23 mouse cellular contexts compared by ENCODE assay signal in the genomic region with DNA sequence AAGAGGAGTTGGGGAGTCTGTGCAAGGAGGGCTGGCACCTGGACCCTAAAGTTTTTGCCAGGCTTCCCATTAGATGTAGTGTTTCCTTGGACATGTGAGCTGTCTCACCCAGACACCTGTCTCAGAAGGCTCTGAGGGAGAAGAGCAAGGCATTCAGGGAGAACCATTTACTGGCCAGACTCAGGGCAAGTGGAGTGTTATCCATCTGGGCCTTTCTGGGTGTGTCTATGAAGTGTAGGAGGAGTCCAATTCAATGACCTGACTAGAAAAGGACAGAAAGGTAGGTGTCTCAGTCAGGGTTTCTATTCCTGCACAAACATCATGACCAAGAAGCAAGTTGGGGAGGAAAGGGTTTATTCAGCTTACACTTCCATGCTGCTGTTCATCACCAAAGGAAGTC. TPM values are rescaled to one million over a fixed set of nuclear protein-coding genes. Genes with fewer than 3 reads are reported as not detected.
A peak's percentile ranks its signal among the peaks of the same experiment; 100 is the strongest.
DNase-seq lines count a peak whose midpoint lies in the region; ATAC-seq and TF ChIP-seq lines count a peak whose summit lies in the region.
"Had no signal": no experiment of that assay in that cellular context is flagged by ENCODE, and none has a peak within 500 bp of the region (broad histone marks: within the 10 kb centered on the region; RNA-seq: fewer than 3 reads in every experiment).

No protein-coding gene starts in this region.

- peak; percentile 53; the same call in 1 of the 2 replicates for ATAC-seq in erythroblast, adult 5-6 weeks (replicated peaks; ENCODE audit: low FRiP score, poor library complexity, severe bottlenecking)
- peak; percentile 58 for ATAC-seq in erythroid progenitor cell, adult 5-6 weeks (replicated peaks; ENCODE audit: low FRiP score, poor library complexity, severe bottlenecking)
- ATAC-seq: activated CD4-positive, CD25-positive, alpha-beta regulatory T cell, adult 4 months had no signal

- TF ChIP-seq CTCF in gastrocnemius, adult 2 months (IDR thresholded peaks at IDR 0.05), result no peak

- H3K4me3 ChIP-seq in gastrocnemius, adult 2 months, result no peak overlapping the region

- H3K27ac ChIP-seq in gastrocnemius, adult 2 months, result 0 out of 2 replicates have a peak overlapping the region, but pooled peaks have one; percentile 43

- no peak for DNase-seq in gastrocnemius, adult 2 months
- no peak for DNase-seq in gastrocnemius, postnatal 14 days
- DNase-seq in cerebellum, adult 18-20 months, result no peak
- no peak for DNase-seq in liver
- DNase-seq: adrenal gland, adult 2 months; adrenal gland, adult 8-10 months; adrenal gland, postnatal 10 days; adrenal gland, postnatal 14 days; adrenal gland, postnatal 25 days; adrenal gland, postnatal 36 days; B cell, adult 2 months; cerebellum, adult 11 months; cerebellum, adult 11-12 months; cerebellum, adult 2 months had no signal

- intact Hi-C loops in gastrocnemius, adult 2 months (cut with DNase I), result loop anchor here (1.0 kb wide), 1 partner anchor 26 kb away; no protein-coding TSS in a partner anchor
- intact Hi-C loops in gastrocnemius, postnatal 14 days (cut with DNase I; ENCODE audit: low total_unique reads), result loop anchor here (2.0 kb wide), 1 partner anchor 27 kb away; no protein-coding TSS in a partner anchor

RNA-seq across cellular contexts. Expression of gene Mob2, which starts 10.9 kb away (rescaled TPM):
- 10 to 100 TPM; 52.2 to 53.1 TPM for total RNA-seq in gastrocnemius, adult 2 months (2021)
- total RNA-seq in gastrocnemius, postnatal 14 days (2021), result 10 to 100 TPM; 26.6 to 32.0 TPM
- total RNA-seq in erythroblast, adult 5-6 weeks (2015; ENCODE audit: low replicate concordance), result 67.1 and 69.6 TPM in 2 replicates
- total RNA-seq in erythroblast, adult 5-6 weeks (2017; ENCODE audit: low replicate concordance), result 75.1 and 76.9 TPM in 2 replicates
- 74.6 and 92.6 TPM in 2 replicates for total RNA-seq in erythroid progenitor cell, adult 5-6 weeks (2015; ENCODE audit: low replicate concordance)
- total RNA-seq in erythroid progenitor cell, adult 5-6 weeks (2017; ENCODE audit: low replicate concordance), result 59.1 and 69.3 TPM in 2 replicates

RNA-seq across cellular contexts. Expression of gene Dusp8, which starts 23.9 kb away (rescaled TPM):
- total RNA-seq in gastrocnemius, adult 2 months (2021), result 10 to 100 TPM; 20.5 to 44.4 TPM
- 10 to 100 TPM; 16.5 to 24.6 TPM for total RNA-seq in gastrocnemius, postnatal 14 days (2021)
- total RNA-seq in erythroblast, adult 5-6 weeks (2015; ENCODE audit: low replicate concordance), result 13.3 and 22.2 TPM in 2 replicates
- total RNA-seq in erythroblast, adult 5-6 weeks (2017; ENCODE audit: low replicate concordance), result 14.7 and 15.9 TPM in 2 replicates
- 21.6 and 23.5 TPM in 2 replicates for total RNA-seq in erythroid progenitor cell, adult 5-6 weeks (2015; ENCODE audit: low replicate concordance)
- total RNA-seq in erythroid progenitor cell, adult 5-6 weeks (2017; ENCODE audit: low replicate concordance), result 8.1 and 11.2 TPM in 2 replicates

RNA-seq across cellular contexts. Expression of gene Gm45618, which starts 48.8 kb away (rescaled TPM):
- total RNA-seq in gastrocnemius, adult 2 months (2021), result not detected
- total RNA-seq in gastrocnemius, postnatal 14 days (2021), result not detected
- total RNA-seq in erythroblast, adult 5-6 weeks (2015; ENCODE audit: low replicate concordance), result not detected in 2 replicates
- not detected in 2 replicates for total RNA-seq in erythroblast, adult 5-6 weeks (2017; ENCODE audit: low replicate concordance)
- not detected in 2 replicates for total RNA-seq in erythroid progenitor cell, adult 5-6 weeks (2015; ENCODE audit: low replicate concordance)
- total RNA-seq in erythroid progenitor cell, adult 5-6 weeks (2017; ENCODE audit: low replicate concordance), result not detected in 2 replicates
- total RNA-seq: adrenal gland, adult 18-20 months; adrenal gland, adult 2 months; adrenal gland, adult 8-10 months; adrenal gland, postnatal 10 days; adrenal gland, postnatal 14 days; adrenal gland, postnatal 25 days; adrenal gland, postnatal 36 days; adrenal gland, postnatal 4 days; CH12.LX; ES-E14; G1E; MEL had no signal
